Mouse (Mus musculus) intestine, postnatal 0 days (tissue): Measurements from ENCODE around the gene Aldoart2. TPM values are rescaled to one million over a fixed set of nuclear protein-coding genes. Genes with fewer than 3 reads are reported as not detected.
"Not testable (repeated sequence)": the region's sequence is repeated elsewhere in the genome, so short reads cannot be mapped to it uniquely, and the experiment has no call there.

Experiments used
- ATAC-seq: fragments of 200-750 bp; cut with Nextera tagmentation; 2 replicates; pipeline ENCODE4 v1.8.0; 2017; ENCODE audit warnings: mild to moderate bottlenecking, moderate TSS enrichment, moderate library complexity
- H3K27ac ChIP-seq: fragments of 300-500 bp; sonication (generic); 2 replicates; pipeline ENCODE4 v1.5.1; 2014; ENCODE audit warnings: mild to moderate bottlenecking, low read depth, low read length, moderate library complexity
- H3K27me3 ChIP-seq: fragments of 300-500 bp; sonication (generic); replicated peaks from 2 replicates; pipeline ENCODE4 v1.6.1; 2014; ENCODE audit warnings: low read length, mixed read lengths; ENCODE audit not compliant: control insufficient read depth, insufficient read depth
- H3K36me3 ChIP-seq: fragments of 300-500 bp; sonication (generic); 2 replicates; pipeline ENCODE4 v1.6.1; 2014; ENCODE audit warnings: mild to moderate bottlenecking, moderate library complexity; ENCODE audit not compliant: control insufficient read depth, insufficient read depth
- H3K4me1 ChIP-seq: fragments of 300-500 bp; sonication (generic); replicated peaks from 2 replicates; pipeline ENCODE4 v1.6.1; 2014; ENCODE audit warnings: antibody characterized with exemption, low read length, mixed read lengths; ENCODE audit not compliant: control insufficient read depth, insufficient read depth
- H3K4me2 ChIP-seq: fragments of 300-500 bp; sonication (generic); replicated peaks from 2 replicates; pipeline ENCODE4 v1.6.1; 2014; ENCODE audit warnings: low read depth, mild to moderate bottlenecking, moderate library complexity
- H3K4me3 ChIP-seq: fragments of 300-500 bp; sonication (generic); 2 replicates; pipeline ENCODE4 v1.5.1; 2014; ENCODE audit warnings: low read depth, low read length
- H3K9ac ChIP-seq: fragments of 300-500 bp; sonication (generic); 2 replicates; pipeline ENCODE4 v1.6.1; 2014; ENCODE audit warnings: mild to moderate bottlenecking, low read depth, low read length
- H3K9me3 ChIP-seq: fragments of 300-500 bp; sonication (generic); 2 replicates; pipeline ENCODE4 v1.6.1; 2016; ENCODE audit warnings: mixed run types; ENCODE audit not compliant: control insufficient read depth
- CTCF ChIP-seq: sonication (generic); IDR thresholded peaks from 2 replicates; pipeline ENCODE4 v1.5.1; 2016; ENCODE audit warnings: low read depth, mild to moderate bottlenecking, control low read depth, antibody characterized with exemption, moderate library complexity
- WGBS: fragments of 180-500 bp; shearing (Covaris S2); extraction: QIAGEN DNeasy Blood & Tissue Kit; methylation state at CpG from one replicate; pipeline ENCODE4 v1.1.7; 2014; 5-methylcytosine and 5-hydroxymethylcytosine counted together
- polyA plus RNA-seq: library from polyadenylated mRNA; unstranded; fragments of >200 nt; fragmentation: Nextera tagmentation; extraction: Ambion mirVana; gene quantifications from 2 replicates; pipeline ENCODE4 v1.2.1, GENCODE M21; 2015

The Aldoart2 gene
- polyA plus RNA-seq, 1 experiment from 2014 or later = 0.13 TPM

- H3K27ac ChIP-seq = no peak overlapping the region
- no peak for ATAC-seq
Observed at GRCm38 (mm10) chr12:55571181-55571580, 6.1 kb downstream of the Aldoart2 start.

GRCm38 (mm10) chr12:55571661-55572060, 6.6 kb downstream of the Aldoart2 start:
- no peaks in the 10 kb centered on the region for H3K27me3 ChIP-seq
- no peak overlapping the region for H3K4me3 ChIP-seq
- no peaks in the 10 kb centered on the region for H3K9me3 ChIP-seq
- H3K27ac ChIP-seq = no peak overlapping the region
- H3K4me1 ChIP-seq = no peaks in the 10 kb centered on the region
- TF ChIP-seq CTCF = no peak
- no peaks in the 10 kb centered on the region for H3K36me3 ChIP-seq
- no peak overlapping the region for H3K9ac ChIP-seq
- 81% methylated on average over 10 of the region's 10 CpGs for WGBS
- H3K4me2 ChIP-seq = no peak overlapping the region
- no peak for ATAC-seq

More at GRCm38 (mm10) chr12:55571181-55571580, 6.1 kb downstream of the Aldoart2 start:
- no peaks in the 10 kb centered on the region for H3K27me3 ChIP-seq
- no peak overlapping the region for H3K9ac ChIP-seq
- H3K9me3 ChIP-seq = no peaks in the 10 kb centered on the region
- no peaks in the 10 kb centered on the region for H3K36me3 ChIP-seq
- H3K4me1 ChIP-seq = no peaks in the 10 kb centered on the region
- no peak for TF ChIP-seq CTCF
- 84% methylated on average over 11 of the region's 11 CpGs for WGBS
- H3K4me3 ChIP-seq = no peak overlapping the region
- no peak overlapping the region for H3K4me2 ChIP-seq

DNA sequence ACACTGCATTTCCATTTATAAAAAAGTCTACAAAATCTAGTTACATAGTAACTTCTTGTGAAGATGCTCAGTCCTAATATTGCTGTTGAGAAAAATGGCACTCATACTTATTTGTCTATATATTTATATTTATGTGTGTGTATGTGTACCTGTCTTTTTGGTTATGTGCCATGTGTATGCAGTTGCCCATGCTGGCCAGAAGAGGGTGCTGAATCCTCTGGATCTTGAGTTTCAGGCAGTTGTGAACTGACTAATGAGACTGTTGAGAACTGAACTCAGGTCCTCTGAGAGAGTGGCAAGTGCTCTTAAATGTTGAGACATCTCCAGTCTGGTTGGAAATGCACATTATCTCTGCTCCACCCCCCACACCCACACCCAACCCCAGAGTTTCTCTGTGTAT, 8.1 kb downstream of the Aldoart2 start:
- ATAC-seq = no peak
- no peak overlapping the region for H3K27ac ChIP-seq
- no peak overlapping the region for H3K4me3 ChIP-seq
- TF ChIP-seq CTCF = peak; percentile 21; the same call in 1 of the 2 replicates
- no peak overlapping the region for H3K9ac ChIP-seq
- no peak overlapping the region for H3K4me2 ChIP-seq
- H3K9me3 ChIP-seq = no peaks in the 10 kb centered on the region
- H3K27me3 ChIP-seq = no peaks in the 10 kb centered on the region
- H3K4me1 ChIP-seq = no peaks in the 10 kb centered on the region
- H3K36me3 ChIP-seq = no peaks in the 10 kb centered on the region

- Histone ChIP-seq H3K27ac (no peak overlapping the region), H3K36me3 (no peaks in the 10 kb centered on the region), H3K4me1 (no peaks in the 10 kb centered on the region), H3K4me2 (no peak overlapping the region), H3K27me3 (no peaks in the 10 kb centered on the region), H3K9ac (no peak overlapping the region), H3K9me3 (no peaks in the 10 kb centered on the region), H3K4me3 (no peak overlapping the region)
- no peak for TF ChIP-seq CTCF
- 9% methylated on average over 6 of the region's 6 CpGs for WGBS
- ATAC-seq = 0 out of 2 replicates have a peak, but pooled peaks have one; percentile 38
Observed at GRCm38 (mm10) chr12:55573794-55574193, 8.8 kb downstream of the Aldoart2 start.

GRCm38 (mm10) chr12:55586936-55587335, 21.9 kb downstream of the Aldoart2 start:
- H3K9me3 ChIP-seq = not testable (repeated sequence)

GRCm38 (mm10) chr12:55598537-55598886, 33.5 kb downstream of the Aldoart2 start:
- Histone ChIP-seq H3K9ac (no peak overlapping the region), H3K4me2 (peak overlapping the region; percentile 69), H3K4me3 (peak overlapping the region; percentile 47), H3K4me1 (peaks cover 4% of the 10 kb centered on the region; the same call in 1 of the 2 replicates), H3K27me3 (peaks cover 38% of the 10 kb centered on the region), H3K27ac (no peak overlapping the region), H3K36me3 (no peaks in the 10 kb centered on the region), H3K9me3 (no peaks in the 10 kb centered on the region)
- 7% methylated on average over 7 of the region's 7 CpGs for WGBS
- no peak for ATAC-seq
- TF ChIP-seq CTCF = no peak

More at GRCm38 (mm10) chr12:55586936-55587335, 21.9 kb downstream of the Aldoart2 start:
- ATAC-seq, H3K36me3 ChIP-seq, H3K27me3 ChIP-seq, H3K27ac ChIP-seq, H3K9ac ChIP-seq, H3K4me2 ChIP-seq, H3K4me1 ChIP-seq, H3K4me3 ChIP-seq: not testable (repeated sequence)
- WGBS = 51% methylated on average over 9 of the region's 9 CpGs
